In genomic region chr5:37242360-37243168, GRCm38 (mm10) we compare ENCODE assay signal across 9 mouse cellular contexts. TPM values are rescaled to one million over a fixed set of nuclear protein-coding genes. Genes with fewer than 3 reads are reported as not detected.
DNase-seq lines count a peak whose midpoint lies in the region; ATAC-seq and TF ChIP-seq lines count a peak whose summit lies in the region.
"Had no signal": no experiment of that assay in that cellular context is flagged by ENCODE, and none has a peak within 500 bp of the region (broad histone marks: within the 10 kb centered on the region; RNA-seq: fewer than 3 reads in every experiment).

No protein-coding gene starts in this region.

- no peak for ATAC-seq in limb, embryonic 11.5 days (ENCODE audit: insufficient number of reproducible peaks, low FRiP score, low TSS enrichment, low read depth)
- no peak for ATAC-seq in stomach, postnatal 0 days (ENCODE audit: low FRiP score, low TSS enrichment)

- H3K27me3 ChIP-seq in limb, embryonic 11.5 days (ENCODE audit: control insufficient read depth, insufficient read depth, low read length), result peaks cover 29% of the 10 kb centered on the region
- H3K27me3 ChIP-seq in stomach, postnatal 0 days (ENCODE audit: control insufficient read depth, insufficient read depth, low read length), result peaks cover 31% of the 10 kb centered on the region

- intact Hi-C loops in left cerebral cortex, postnatal 25 days (cut with DNase I), result no loop called here

- H3K4me3 ChIP-seq in limb, embryonic 11.5 days (ENCODE audit: low read depth, low read length), result peak overlapping the region; percentile 34
- peak overlapping the region; percentile 26 for H3K4me3 ChIP-seq in stomach, postnatal 0 days (ENCODE audit: low read depth, low read length)

- TF ChIP-seq CTCF in stomach, postnatal 0 days (IDR thresholded peaks at IDR 0.05; ENCODE audit: low read depth), result no peak

- no peaks in the 10 kb centered on the region for H3K36me3 ChIP-seq in limb, embryonic 11.5 days (ENCODE audit: control insufficient read depth, insufficient read depth, low read length)
- no peaks in the 10 kb centered on the region for H3K36me3 ChIP-seq in stomach, postnatal 0 days (ENCODE audit: control insufficient read depth, insufficient read depth, low read length)

- 8% methylated on average over 44 of the region's 44 CpGs for WGBS in limb, embryonic 11.5 days
- 11% methylated on average over 43 of the region's 44 CpGs for WGBS in stomach, postnatal 0 days

- H3K9me3 ChIP-seq in limb, embryonic 11.5 days (ENCODE audit: control insufficient read depth, low read length), result no peaks in the 10 kb centered on the region
- H3K9me3 ChIP-seq in stomach, postnatal 0 days (ENCODE audit: control insufficient read depth, low read length), result no peaks in the 10 kb centered on the region

- peak; percentile 14 for DNase-seq in embryo, embryonic 10 days (ENCODE audit: low spot score)
- DNase-seq in embryo, embryonic 10.5 days (ENCODE audit: low spot score), result no peak
- DNase-seq in right cerebral cortex, postnatal 10 days (ENCODE audit: low spot score in 2 of 2), result peak; percentile 69 to 70
- no peak for DNase-seq in right cerebral cortex, adult 2 months (ENCODE audit: low spot score in 2 of 2)
- no peak for DNase-seq in limb, embryonic 11.5 days (ENCODE audit: low spot score)
- no peak for DNase-seq in stomach, postnatal 0 days (ENCODE audit: low spot score)
- DNase-seq in left cerebral cortex, postnatal 25 days (ENCODE audit: low spot score in 2 of 2), result no peak
- no peak for DNase-seq in adrenal gland, postnatal 36 days

- TF ChIP-seq EP300 in stomach, postnatal 0 days (optimal IDR thresholded peaks at IDR 0.05), result no peak

- H3K9ac ChIP-seq in limb, embryonic 11.5 days (ENCODE audit: low read length), result no peak overlapping the region
- H3K9ac ChIP-seq in stomach, postnatal 0 days (ENCODE audit: low read length), result no peak overlapping the region

- no peak overlapping the region for H3K27ac ChIP-seq in limb, embryonic 11.5 days (replicated peaks; ENCODE audit: low read depth, low read length)
- H3K27ac ChIP-seq in stomach, postnatal 0 days (replicated peaks), result no peak overlapping the region

- peak overlapping the region; percentile 77 for H3K4me2 ChIP-seq in limb, embryonic 11.5 days (ENCODE audit: low read depth, severe bottlenecking)
- peak overlapping the region; percentile 50 for H3K4me2 ChIP-seq in stomach, postnatal 0 days (replicated peaks; ENCODE audit: low read depth)

- peaks cover 21% of the 10 kb centered on the region for H3K4me1 ChIP-seq in limb, embryonic 11.5 days (ENCODE audit: control insufficient read depth, insufficient read depth, low read length)
- no peaks in the 10 kb centered on the region for H3K4me1 ChIP-seq in stomach, postnatal 0 days (replicated peaks; ENCODE audit: control insufficient read depth, insufficient read depth)

RNA-seq across cellular contexts. Expression of gene Crmp1, which starts 0.8 kb away (rescaled TPM):
- polyA plus RNA-seq in limb, embryonic 11.5 days (2014; fragmentation: Nextera tagmentation; extraction: Ambion mirVana), result 36.6 and 37.1 TPM in 2 replicates
- 6.8 and 8.5 TPM in 2 replicates for polyA plus RNA-seq in stomach, postnatal 0 days (2015; fragmentation: Nextera tagmentation; extraction: Ambion mirVana)
- 100 to 1,000 TPM; 210 to 213 TPM for total RNA-seq in left cerebral cortex, postnatal 25 days (2021)
- 1 to 10 TPM; 5.2 to 6.6 TPM for total RNA-seq in adrenal gland, postnatal 36 days (2021)
- total RNA-seq: common myeloid progenitor, adult 5-6 weeks had no signal

Comparison
In these comparisons a context has a peak if more than half of its experiments do, and no peak if none do; other contexts are left out.
1. DNase-seq: peak in embryo, embryonic 10 days (single experiment) and right cerebral cortex, postnatal 10 days (2 of 2); none in embryo, embryonic 10.5 days (single experiment), right cerebral cortex, adult 2 months (0 of 2), limb, embryonic 11.5 days (single experiment), stomach, postnatal 0 days (single experiment), left cerebral cortex, postnatal 25 days (0 of 2) and adrenal gland, postnatal 36 days (0 of 2).
2. RNA of gene Crmp1, which starts 0.8 kb away (total RNA-seq): 210 to 213 TPM in left cerebral cortex, postnatal 25 days; 5.2 to 6.6 TPM in adrenal gland, postnatal 36 days; every median in the first group is over 10 times any median in the second.